Mouse (Mus musculus) heart, adult 2 months (tissue): ENCODE data around the gene Hist1h2bj.

Experiments used
- CTCF ChIP-seq: fragments of 200-600 bp; IDR thresholded peaks from 2 replicates; pipeline ENCODE4 v1.8.1; 2022; ENCODE audit warnings: antibody characterized with exemption, mild to moderate bottlenecking, moderate library complexity
- POLR2A ChIP-seq: fragments of 200-500 bp; IDR thresholded peaks from 2 replicates; pipeline ENCODE4 v1.6.1; 2011; ENCODE audit warnings: mild to moderate bottlenecking, low read depth, low read length, control low read depth; ENCODE audit not compliant: insufficient read depth

GRCm38 (mm10) chr13:22006334-22007120 lies 36.5 kb upstream of the Hist1h2bj start:
- TF ChIP-seq POLR2A: no peak
- TF ChIP-seq CTCF: no peak; the same call in 1 of the 2 replicates
